Mouse (Mus musculus) forebrain, embryonic 15.5 days (tissue): ENCODE measurements around the gene Mapk8ip3. TPM values are rescaled to one million over a fixed set of nuclear protein-coding genes. Genes with fewer than 3 reads are reported as not detected.

ENCODE experiments used
- ATAC-seq: fragments of 200-750 bp; cut with Nextera tagmentation; replicated peaks from 2 replicates; pipeline ENCODE4 v1.8.0; 2017; ENCODE audit warnings: mild to moderate bottlenecking, moderate TSS enrichment, moderate library complexity
- H3K27ac ChIP-seq: fragments of 300-500 bp; sonication (generic); replicated peaks from 2 replicates; pipeline ENCODE4 v1.5.1; 2015; ENCODE audit warnings: mild to moderate bottlenecking, inconsistent platforms
- H3K27me3 ChIP-seq: fragments of 300-500 bp; sonication (generic); 2 replicates; pipeline ENCODE4 v1.6.1; 2015; ENCODE audit warnings: inconsistent platforms
- H3K36me3 ChIP-seq: fragments of 300-500 bp; sonication (generic); 2 replicates; pipeline ENCODE4 v1.6.1; 2015; ENCODE audit warnings: mild to moderate bottlenecking, inconsistent platforms
- H3K4me1 ChIP-seq: fragments of 300-500 bp; sonication (generic); 2 replicates; pipeline ENCODE4 v1.6.1; 2015; ENCODE audit warnings: inconsistent platforms
- H3K4me2 ChIP-seq: fragments of 300-500 bp; sonication (generic); replicated peaks from 2 replicates; pipeline ENCODE4 v1.6.1; 2015; ENCODE audit warnings: mild to moderate bottlenecking, inconsistent platforms
- H3K4me3 ChIP-seq: fragments of 300-500 bp; sonication (generic); 2 replicates; pipeline ENCODE4 v1.5.1; 2015; ENCODE audit warnings: mild to moderate bottlenecking, inconsistent platforms
- H3K9ac ChIP-seq: fragments of 300-500 bp; sonication (generic); replicated peaks from 2 replicates; pipeline ENCODE4 v1.6.1; 2015; ENCODE audit warnings: mild to moderate bottlenecking, inconsistent platforms
- H3K9me3 ChIP-seq: fragments of 300-500 bp; sonication (generic); 2 replicates; pipeline ENCODE4 v1.6.1; 2016; ENCODE audit warnings: inconsistent platforms
- WGBS: fragments of 180-500 bp; shearing (Covaris S2); methylation state at CpG from one replicate; pipeline ENCODE4 v1.1.7; 2015; ENCODE audit warnings: mixed read lengths; 5-methylcytosine and 5-hydroxymethylcytosine counted together
- polyA plus RNA-seq: library from polyadenylated mRNA; unstranded; fragments of >200 nt; fragmentation: Nextera tagmentation; extraction: Ambion mirVana; gene quantifications from 2 replicates; pipeline ENCODE4 v1.2.1, GENCODE M21; 2015

Mapk8ip3 gene
- polyA plus RNA-seq, 1 experiment from 2014 or later: 90.6 TPM

GRCm38 (mm10) chr17:24935666-24936065 is 1.1 kb downstream of the Mapk8ip3 start:
- Histone ChIP-seq H3K9me3 (no peaks in the 10 kb centered on the region), H3K4me3 (peak overlapping the region; percentile 84), H3K36me3 (peaks cover 9% of the 10 kb centered on the region), H3K27me3 (no peaks in the 10 kb centered on the region), H3K4me1 (peaks cover 32% of the 10 kb centered on the region), H3K9ac (peak overlapping the region; percentile 91), H3K4me2 (peak overlapping the region; percentile 90), H3K27ac (no peak overlapping the region)
- no peak for ATAC-seq

DNA sequence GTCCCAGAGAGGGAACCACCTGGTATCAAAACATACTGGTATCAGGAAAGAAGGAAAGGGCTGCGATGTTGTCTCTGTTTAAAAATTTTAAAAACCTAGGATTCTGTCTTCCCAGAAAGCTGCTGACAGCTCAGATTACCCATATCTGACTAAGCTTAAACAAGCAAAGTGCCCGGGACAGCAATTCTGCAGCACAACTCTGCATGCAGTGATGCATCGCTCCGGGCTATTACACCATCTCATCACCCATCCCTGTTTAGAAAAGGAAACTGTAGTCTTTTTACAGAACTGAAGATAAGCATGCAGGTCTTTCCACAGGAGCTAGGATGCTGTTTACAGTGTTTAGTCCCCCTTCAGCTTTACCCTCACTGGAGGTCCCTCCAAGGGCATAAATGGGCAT is 1.9 kb downstream of the Mapk8ip3 start:
- no peaks in the 10 kb centered on the region for H3K27me3 ChIP-seq
- H3K4me1 ChIP-seq: peaks cover 32% of the 10 kb centered on the region
- H3K27ac ChIP-seq: no peak overlapping the region
- peak overlapping the region; percentile 91 for H3K9ac ChIP-seq
- no peaks in the 10 kb centered on the region for H3K9me3 ChIP-seq
- peak overlapping the region; percentile 90 for H3K4me2 ChIP-seq
- peak overlapping the region; percentile 84 for H3K4me3 ChIP-seq
- peaks cover 9% of the 10 kb centered on the region for H3K36me3 ChIP-seq
- 89% methylated on average over 4 of the region's 4 CpGs for WGBS
- ATAC-seq: no peak

- H3K36me3 ChIP-seq: peaks cover 9% of the 10 kb centered on the region
- ATAC-seq: no peak
- H3K27me3 ChIP-seq: no peaks in the 10 kb centered on the region
- no peak overlapping the region for H3K9ac ChIP-seq
- H3K27ac ChIP-seq: no peak overlapping the region
- H3K4me2 ChIP-seq: no peak overlapping the region
- 86% methylated on average over 4 of the region's 4 CpGs for WGBS
- no peak overlapping the region for H3K4me3 ChIP-seq
- H3K9me3 ChIP-seq: no peaks in the 10 kb centered on the region
- H3K4me1 ChIP-seq: peaks cover 32% of the 10 kb centered on the region
Observed at GRCm38 (mm10) chr17:24933163-24933562, 3.6 kb downstream of the Mapk8ip3 start.

DNA sequence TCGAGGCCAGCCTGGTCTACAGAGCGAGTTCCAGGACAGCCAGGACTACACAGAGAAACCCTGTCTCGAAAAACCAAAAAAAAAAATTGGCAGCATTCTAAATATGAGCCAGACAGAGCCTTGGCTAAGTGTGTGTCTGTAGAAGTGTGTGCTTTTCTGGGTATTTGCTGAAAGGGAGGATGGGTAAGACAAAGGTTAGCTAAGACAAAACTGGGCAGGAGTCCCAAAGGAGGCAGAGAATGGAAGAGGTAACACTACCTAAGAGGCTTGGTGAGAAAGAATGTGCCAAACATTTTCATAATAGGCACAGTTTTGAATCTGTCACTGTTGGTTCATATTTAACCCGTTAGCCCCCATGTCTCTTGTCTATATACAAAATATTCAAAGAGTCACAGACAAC is 4.3 kb downstream of the Mapk8ip3 start:
- H3K4me1 ChIP-seq: peaks cover 32% of the 10 kb centered on the region
- no peak overlapping the region for H3K4me2 ChIP-seq
- WGBS: 94% methylated on average over 4 of the region's 4 CpGs
- H3K9me3 ChIP-seq: no peaks in the 10 kb centered on the region
- H3K27ac ChIP-seq: no peak overlapping the region
- peaks cover 14% of the 10 kb centered on the region for H3K36me3 ChIP-seq
- no peak overlapping the region for H3K9ac ChIP-seq
- no peak overlapping the region for H3K4me3 ChIP-seq
- no peaks in the 10 kb centered on the region for H3K27me3 ChIP-seq
- ATAC-seq: no peak

- no peak for ATAC-seq
- H3K9me3 ChIP-seq: no peaks in the 10 kb centered on the region
- H3K36me3 ChIP-seq: peaks cover 42% of the 10 kb centered on the region
- WGBS: 89% methylated on average over 1 of the region's 1 CpGs
- H3K4me1 ChIP-seq: peaks cover 15% of the 10 kb centered on the region
- no peak overlapping the region for H3K4me3 ChIP-seq
- no peak overlapping the region for H3K9ac ChIP-seq
- no peaks in the 10 kb centered on the region for H3K27me3 ChIP-seq
- H3K4me2 ChIP-seq: no peak overlapping the region
- H3K27ac ChIP-seq: no peak overlapping the region
Observed at GRCm38 (mm10) chr17:24929506-24929905, 7.3 kb downstream of the Mapk8ip3 start.

GRCm38 (mm10) chr17:24923246-24923645 is 13.5 kb downstream of the Mapk8ip3 start:
- Histone ChIP-seq H3K4me1 (no peaks in the 10 kb centered on the region), H3K9me3 (no peaks in the 10 kb centered on the region), H3K9ac (no peak overlapping the region), H3K27me3 (no peaks in the 10 kb centered on the region), H3K4me2 (no peak overlapping the region), H3K36me3 (peaks cover 96% of the 10 kb centered on the region), H3K4me3 (no peak overlapping the region), H3K27ac (no peak overlapping the region)
- no peak for ATAC-seq
- WGBS: 88% methylated on average over 1 of the region's 1 CpGs

GRCm38 (mm10) chr17:24913984-24914383 is 22.8 kb downstream of the Mapk8ip3 start:
- ATAC-seq: no peak
- H3K4me3 ChIP-seq: no peak overlapping the region
- no peak overlapping the region for H3K27ac ChIP-seq
- no peaks in the 10 kb centered on the region for H3K9me3 ChIP-seq
- no peak overlapping the region for H3K4me2 ChIP-seq
- H3K9ac ChIP-seq: no peak overlapping the region
- peaks cover 95% of the 10 kb centered on the region for H3K36me3 ChIP-seq
- H3K4me1 ChIP-seq: no peaks in the 10 kb centered on the region
- H3K27me3 ChIP-seq: no peaks in the 10 kb centered on the region

- 97% methylated on average over 2 of the region's 2 CpGs for WGBS
- no peaks in the 10 kb centered on the region for H3K27me3 ChIP-seq
Observed at GRCm38 (mm10) chr17:24907591-24907990, 29.2 kb downstream of the Mapk8ip3 start.

DNA sequence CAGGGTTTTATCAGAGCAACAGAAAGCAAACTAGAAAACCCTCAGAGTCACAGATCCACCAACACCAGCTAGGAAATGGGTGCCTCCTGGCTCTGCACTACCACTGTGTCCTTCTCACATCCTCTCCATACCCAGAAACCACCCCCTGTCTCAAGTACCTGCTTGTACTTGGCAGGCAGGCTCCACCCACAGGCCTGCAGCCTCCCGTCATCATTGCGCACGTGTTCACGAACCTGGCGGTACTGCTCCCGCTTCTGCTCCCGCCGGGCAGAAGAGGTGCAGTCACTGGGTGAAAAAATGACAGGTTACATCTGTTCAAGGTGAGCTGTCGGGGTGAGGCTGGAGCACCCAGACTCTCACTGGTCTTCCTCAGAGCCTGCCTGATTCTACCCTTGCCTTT is 33.0 kb downstream of the Mapk8ip3 start:
- 93% methylated on average over 9 of the region's 9 CpGs for WGBS

More at GRCm38 (mm10) chr17:24907591-24907990, 29.2 kb downstream of the Mapk8ip3 start:
- H3K4me1 ChIP-seq: no peaks in the 10 kb centered on the region
- ATAC-seq: no peak
- peaks cover 96% of the 10 kb centered on the region for H3K36me3 ChIP-seq
- no peaks in the 10 kb centered on the region for H3K9me3 ChIP-seq
- H3K4me3 ChIP-seq: no peak overlapping the region
- no peak overlapping the region for H3K4me2 ChIP-seq
- no peak overlapping the region for H3K27ac ChIP-seq
- no peak overlapping the region for H3K9ac ChIP-seq

GRCm38 (mm10) chr17:24902671-24903474 is 33.9 kb downstream of the Mapk8ip3 start:
- Histone ChIP-seq H3K27me3 (no peaks in the 10 kb centered on the region), H3K4me2 (no peak overlapping the region), H3K4me3 (no peak overlapping the region), H3K9me3 (no peaks in the 10 kb centered on the region), H3K36me3 (peaks cover 98% of the 10 kb centered on the region), H3K4me1 (peaks cover 2% of the 10 kb centered on the region), H3K27ac (no peak overlapping the region), H3K9ac (no peak overlapping the region)
- no peak for ATAC-seq
- WGBS: 69% methylated on average over 9 of the region's 9 CpGs

More for the DNA sequence above, 33.0 kb downstream of the Mapk8ip3 start:
- no peak overlapping the region for H3K4me2 ChIP-seq
- H3K36me3 ChIP-seq: peaks cover 100% of the 10 kb centered on the region
- H3K4me3 ChIP-seq: no peak overlapping the region
- no peak overlapping the region for H3K9ac ChIP-seq
- H3K27ac ChIP-seq: no peak overlapping the region
- no peaks in the 10 kb centered on the region for H3K9me3 ChIP-seq
- no peaks in the 10 kb centered on the region for H3K27me3 ChIP-seq
- H3K4me1 ChIP-seq: no peaks in the 10 kb centered on the region
- no peak for ATAC-seq

- Histone ChIP-seq H3K4me1 (peaks cover 9% of the 10 kb centered on the region), H3K4me3 (no peak overlapping the region), H3K27ac (no peak overlapping the region), H3K27me3 (no peaks in the 10 kb centered on the region), H3K4me2 (no peak overlapping the region), H3K9me3 (no peaks in the 10 kb centered on the region), H3K36me3 (peaks cover 91% of the 10 kb centered on the region), H3K9ac (no peak overlapping the region)
- 95% methylated on average over 5 of the region's 5 CpGs for WGBS
- no peak for ATAC-seq
Observed at GRCm38 (mm10) chr17:24902124-24902523, 34.7 kb downstream of the Mapk8ip3 start.

GRCm38 (mm10) chr17:24900014-24900413 is 36.8 kb downstream of the Mapk8ip3 start:
- Histone ChIP-seq H3K27me3 (no peaks in the 10 kb centered on the region), H3K36me3 (peaks cover 70% of the 10 kb centered on the region), H3K4me2 (no peak overlapping the region), H3K9me3 (no peaks in the 10 kb centered on the region), H3K4me1 (peaks cover 24% of the 10 kb centered on the region), H3K4me3 (no peak overlapping the region), H3K9ac (no peak overlapping the region), H3K27ac (no peak overlapping the region)
- ATAC-seq: no peak
- WGBS: 91% methylated on average over 6 of the region's 6 CpGs

GRCm38 (mm10) chr17:24899153-24899552 is 37.6 kb downstream of the Mapk8ip3 start:
- peaks cover 62% of the 10 kb centered on the region for H3K36me3 ChIP-seq
- no peak overlapping the region for H3K4me3 ChIP-seq
- ATAC-seq: no peak
- H3K4me1 ChIP-seq: peaks cover 29% of the 10 kb centered on the region
- no peaks in the 10 kb centered on the region for H3K27me3 ChIP-seq
- no peak overlapping the region for H3K4me2 ChIP-seq
- 86% methylated on average over 5 of the region's 5 CpGs for WGBS
- no peaks in the 10 kb centered on the region for H3K9me3 ChIP-seq
- H3K9ac ChIP-seq: no peak overlapping the region
- H3K27ac ChIP-seq: no peak overlapping the region
